In the genomic region with DNA sequence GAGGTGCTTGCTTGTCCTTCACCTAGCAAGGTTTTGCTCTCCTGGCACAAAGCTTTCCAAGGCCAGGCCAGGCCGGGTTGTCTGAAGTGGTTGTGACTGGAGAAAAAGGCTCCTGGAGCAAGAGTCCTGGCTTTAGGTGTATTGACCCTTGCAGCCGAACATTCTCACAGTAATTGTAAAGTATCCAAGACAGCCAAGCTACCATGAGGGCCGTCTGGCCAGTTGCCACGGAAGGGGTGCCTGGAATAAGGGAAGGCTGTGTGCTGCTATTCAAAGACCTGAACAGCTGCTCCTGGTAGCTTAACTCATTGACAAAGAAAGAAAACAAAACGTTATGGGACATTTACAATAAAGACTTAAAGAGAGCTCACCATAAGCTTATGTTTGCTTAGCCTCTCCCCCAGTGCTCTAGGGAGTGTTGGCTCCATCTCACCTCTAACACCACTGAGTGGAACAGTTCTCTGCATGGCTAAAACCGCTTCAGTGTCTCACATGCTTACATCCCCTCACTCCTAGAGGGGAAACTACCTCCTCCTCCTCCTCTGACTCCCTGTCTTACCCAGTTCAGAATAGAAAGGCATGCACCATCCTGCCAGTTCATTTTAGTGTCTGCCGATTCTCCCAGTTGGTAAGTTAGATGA, we compare ENCODE assay signal across 14 mouse cellular contexts. TPM values are rescaled to one million over a fixed set of nuclear protein-coding genes. Genes with fewer than 3 reads are reported as not detected.
DNase-seq lines count a peak whose midpoint lies in the region; ATAC-seq lines count a peak whose summit lies in the region.
"Had no signal": no experiment of that assay in that cellular context is flagged by ENCODE, and none has a peak within 500 bp of the region (broad histone marks: within the 10 kb centered on the region; RNA-seq: fewer than 3 reads in every experiment).

No protein-coding gene starts in this region.

- H3K4me1 ChIP-seq in hindbrain, embryonic 12.5 days: peaks cover 28% of the 10 kb centered on the region
- peaks cover 21% of the 10 kb centered on the region for H3K4me1 ChIP-seq in hindbrain, embryonic 10.5 days (replicated peaks)

- peak; percentile 57 for ATAC-seq in hindbrain, embryonic 12.5 days (ENCODE audit: low FRiP score)
- ATAC-seq: liver, postnatal 0 days had no signal

- DNase-seq in adrenal gland, postnatal 10 days: peak; percentile 12
- no peak for DNase-seq in adrenal gland, postnatal 25 days
- DNase-seq in hindbrain, embryonic 10.5 days (ENCODE audit: low spot score): no peak
- peak; percentile 59 to 65 for DNase-seq in right cerebral cortex, postnatal 10 days (ENCODE audit: low spot score in 2 of 2)
- DNase-seq in right cerebral cortex, adult 2 months (ENCODE audit: low spot score in 2 of 2): no peak
- DNase-seq in Muller cell, postnatal 12 days (ENCODE audit: inconsistent ontology term): no peak
- no peak for DNase-seq in kidney, postnatal 36 days
- DNase-seq: gastrocnemius, postnatal 10 days; kidney, adult 18-20 months; layer of hippocampus, postnatal 36 days; liver, postnatal 0 days had no signal

- H3K4me3 ChIP-seq in hindbrain, embryonic 12.5 days: no peak overlapping the region
- no peak overlapping the region for H3K4me3 ChIP-seq in hindbrain, embryonic 10.5 days
- H3K4me3 ChIP-seq: embryonic facial prominence, embryonic 15.5 days had no signal

- H3K9me3 ChIP-seq in hindbrain, embryonic 12.5 days (replicated peaks): no peaks in the 10 kb centered on the region
- 0 out of 2 replicates have a peak, but pooled peaks cover 4% of the 10 kb centered on the region for H3K9me3 ChIP-seq in hindbrain, embryonic 10.5 days
- H3K9me3 ChIP-seq: embryonic facial prominence, embryonic 15.5 days; G1E had no signal

- no peak overlapping the region for H3K27ac ChIP-seq in hindbrain, embryonic 12.5 days
- no peak overlapping the region for H3K27ac ChIP-seq in hindbrain, embryonic 10.5 days
- H3K27ac ChIP-seq: embryonic facial prominence, embryonic 15.5 days had no signal

- H3K36me3 ChIP-seq in hindbrain, embryonic 12.5 days: peaks cover 6% of the 10 kb centered on the region
- peaks cover 34% of the 10 kb centered on the region for H3K36me3 ChIP-seq in hindbrain, embryonic 10.5 days
- H3K36me3 ChIP-seq: G1E had no signal

- no peak overlapping the region for H3K9ac ChIP-seq in hindbrain, embryonic 12.5 days
- H3K9ac ChIP-seq: embryonic facial prominence, embryonic 15.5 days; liver, postnatal 0 days had no signal

- WGBS in hindbrain, embryonic 12.5 days: 68% methylated on average over 7 of the region's 7 CpGs
- 72% methylated on average over 7 of the region's 7 CpGs for WGBS in hindbrain, embryonic 10.5 days

- H3K27me3 ChIP-seq in hindbrain, embryonic 12.5 days: no peaks in the 10 kb centered on the region
- H3K27me3 ChIP-seq in hindbrain, embryonic 10.5 days (ENCODE audit: insufficient read depth, poor library complexity, severe bottlenecking): no peaks in the 10 kb centered on the region
- H3K27me3 ChIP-seq: embryonic facial prominence, embryonic 15.5 days had no signal

- no peak overlapping the region for H3K4me2 ChIP-seq in hindbrain, embryonic 12.5 days (replicated peaks)
- H3K4me2 ChIP-seq: embryonic facial prominence, embryonic 15.5 days had no signal

RNA-seq across cellular contexts. Expression of a gene that starts 6.1 kb away (rescaled TPM):
- 10 to 100 TPM in 1 of 2 experiments, 1 to 10 TPM in 1; 9.5 to 15.9 TPM for total RNA-seq in adrenal gland, postnatal 10 days (2021)
- 7.1 and 10.2 TPM in 2 replicates for total RNA-seq in adrenal gland, postnatal 25 days (2021)
- 29.9 and 34.0 TPM in 2 replicates for polyA plus RNA-seq in hindbrain, embryonic 12.5 days (2016; fragmentation: Nextera tagmentation; extraction: Ambion mirVana)
- polyA plus RNA-seq in hindbrain, embryonic 10.5 days (2016; fragmentation: Nextera tagmentation; extraction: Ambion mirVana): 23.2 and 26.0 TPM in 2 replicates
- polyA plus RNA-seq: G1E had no signal

Comparison
In these comparisons a context has a peak if more than half of its experiments do, and no peak if none do; other contexts are left out.
1. DNase-seq: peak in adrenal gland, postnatal 10 days (single experiment) and right cerebral cortex, postnatal 10 days (2 of 2); none in adrenal gland, postnatal 25 days (single experiment), hindbrain, embryonic 10.5 days (single experiment), right cerebral cortex, adult 2 months (0 of 2), Muller cell, postnatal 12 days (single experiment) and kidney, postnatal 36 days (0 of 2).